Mouse (Mus musculus): ENCODE results near the gene Nhp2. TPM values are rescaled to one million over a fixed set of nuclear protein-coding genes. Genes with fewer than 3 reads are reported as not detected.
A peak's percentile ranks its signal among the peaks of the same experiment; 100 is the strongest.
"Not testable (repeated sequence)": the region's sequence is repeated elsewhere in the genome, so short reads cannot be mapped to it uniquely, and the experiment has no call there.

Nhp2 gene
- polyA plus RNA-seq, 1 experiment: 34.3 TPM

DNA sequence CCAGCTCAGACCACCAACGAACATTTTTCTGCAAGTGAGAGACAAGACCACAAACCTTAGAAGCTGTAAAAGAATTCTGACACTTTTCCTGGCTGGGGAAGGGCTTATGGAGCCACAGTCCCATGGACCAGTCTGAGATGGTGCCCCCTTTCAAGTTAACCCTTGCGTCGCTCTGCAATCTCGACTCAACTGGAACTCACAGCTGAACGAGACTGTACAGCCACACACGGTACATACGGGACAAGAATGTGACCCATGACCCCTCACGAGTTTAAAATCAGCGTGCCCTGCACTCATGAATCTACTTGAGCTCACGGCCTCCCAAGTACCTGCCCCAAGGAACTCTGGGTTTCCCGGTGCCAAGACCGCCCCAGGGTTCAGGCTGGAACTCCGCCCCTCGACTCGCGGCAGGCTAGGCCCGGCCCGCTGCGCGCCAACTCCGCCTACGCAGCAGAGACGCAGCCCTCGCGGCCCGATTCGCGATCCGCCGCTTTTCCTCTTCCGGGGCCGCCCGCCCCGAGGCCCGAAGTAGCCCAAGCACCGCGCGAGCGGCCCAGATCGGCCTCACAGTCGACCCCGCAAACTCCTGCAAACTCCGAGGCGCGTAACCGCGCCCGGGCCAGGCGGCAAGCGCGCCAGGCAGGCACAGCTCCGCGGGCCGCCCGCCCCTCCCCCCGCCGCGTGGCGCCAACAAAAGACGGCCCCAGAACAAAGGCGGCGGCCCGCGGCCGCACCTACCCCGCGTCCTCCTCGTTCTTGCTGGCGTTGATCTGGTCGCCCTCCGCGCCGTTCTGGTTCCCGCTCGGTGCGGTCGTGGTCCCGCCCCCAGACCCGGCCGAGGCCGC, 13.7 kb upstream of the Nhp2 start:
- WGBS: 1% methylated on average over 81 of the region's 81 CpGs
- peaks cover 3% of the 10 kb centered on the region; the same call in 1 of the 2 replicates for H3K4me1 ChIP-seq (ENCODE audit: control insufficient read depth, insufficient read depth, insufficient read length)

GRCm38 (mm10) chr11:51606447-51607095, 13.0 kb upstream of the Nhp2 start, which contains the start of gene Hnrnpab:
Gene Hnrnpab, minus strand, starts transcription at chr11:51606847.
- Histone ChIP-seq H3K36me3 (ENCODE audit: control insufficient read depth, insufficient read depth, low read length) (peaks cover 28% of the 10 kb centered on the region), H3K4me1 (ENCODE audit: control insufficient read depth, insufficient read depth, insufficient read length) (peaks cover 3% of the 10 kb centered on the region; the same call in 1 of the 2 replicates), H3K27ac (ENCODE audit: insufficient read depth, low read length) (peak within 1 kb of the TSS; percentile 96), H3K4me3 (ENCODE audit: extremely low read depth, insufficient read depth, insufficient read length) (peak within 1 kb of the TSS; percentile 100), H3K27me3 (ENCODE audit: control insufficient read depth, insufficient read depth, low read length) (no peaks in the 10 kb centered on the region)
- TF ChIP-seq CTCF (IDR thresholded peaks at IDR 0.05; ENCODE audit: extremely low read depth, insufficient read depth, insufficient read length, insufficient replicate concordance) (no peak), POLR2A (IDR thresholded peaks at IDR 0.05; ENCODE audit: low read depth, low read length) (peak; percentile 99)
- under 1% methylated on average over 91 of the region's 91 CpGs for WGBS
- DNase-seq (ENCODE audit: low read depth in 1 of 2, low spot score in 2 of 2): peak; percentile 94 to 95

More for the DNA sequence above, 13.7 kb upstream of the Nhp2 start:
- TF ChIP-seq CTCF (IDR thresholded peaks at IDR 0.05; ENCODE audit: extremely low read depth, insufficient read depth, insufficient read length, insufficient replicate concordance): no peak
- peak; percentile 48 for TF ChIP-seq POLR2A (IDR thresholded peaks at IDR 0.05; ENCODE audit: low read depth, low read length)
- Histone ChIP-seq H3K27ac (ENCODE audit: insufficient read depth, low read length) (peak overlapping the region; percentile 96), H3K36me3 (ENCODE audit: control insufficient read depth, insufficient read depth, low read length) (peaks cover 35% of the 10 kb centered on the region), H3K27me3 (ENCODE audit: control insufficient read depth, insufficient read depth, low read length) (no peaks in the 10 kb centered on the region), H3K4me3 (ENCODE audit: extremely low read depth, insufficient read depth, insufficient read length) (peak overlapping the region; percentile 100)
- DNase-seq (ENCODE audit: low read depth in 1 of 2, low spot score in 2 of 2): peak; percentile 62 to 86

DNA sequence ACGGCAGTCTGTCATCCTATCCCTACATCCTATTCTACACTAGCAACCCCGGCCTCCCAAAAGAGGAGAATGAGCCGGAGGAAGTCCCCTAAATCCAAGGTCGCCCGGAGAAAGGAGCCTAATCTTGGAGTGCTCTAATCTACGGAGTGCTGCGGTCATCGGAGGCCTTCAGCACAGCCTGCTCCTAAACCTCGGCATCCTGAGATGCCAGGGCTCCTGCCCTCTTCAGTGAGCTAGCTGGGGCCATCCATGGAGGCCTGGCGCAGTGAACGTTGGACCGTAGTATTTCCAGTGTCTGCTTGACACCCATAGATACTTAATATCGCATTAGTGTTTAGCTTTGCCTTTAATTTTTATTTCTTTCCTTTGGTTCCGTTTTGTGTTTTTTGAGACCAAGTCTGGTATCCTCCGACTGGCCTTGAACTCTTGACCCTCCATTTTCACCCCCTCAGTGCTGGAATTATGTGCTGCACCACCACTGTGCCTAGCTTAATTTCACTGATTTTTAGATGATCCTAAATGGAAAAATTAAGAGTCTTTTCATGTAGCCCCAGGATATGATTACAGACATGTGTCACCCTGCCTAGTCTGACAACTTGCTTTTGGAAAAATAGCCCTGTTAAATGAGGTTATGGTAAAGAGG, 12.3 kb upstream of the Nhp2 start:
- WGBS: 6% methylated on average over 15 of the region's 15 CpGs
- TF ChIP-seq CTCF (IDR thresholded peaks at IDR 0.05; ENCODE audit: extremely low read depth, insufficient read depth, insufficient read length, insufficient replicate concordance): no peak
- no peak for TF ChIP-seq POLR2A (IDR thresholded peaks at IDR 0.05; ENCODE audit: low read depth, low read length)
- Histone ChIP-seq H3K4me3 (ENCODE audit: extremely low read depth, insufficient read depth, insufficient read length) (peak overlapping the region; percentile 85), H3K36me3 (ENCODE audit: control insufficient read depth, insufficient read depth, low read length) (peaks cover 21% of the 10 kb centered on the region), H3K4me1 (ENCODE audit: control insufficient read depth, insufficient read depth, insufficient read length) (peaks cover 3% of the 10 kb centered on the region; the same call in 1 of the 2 replicates), H3K27ac (ENCODE audit: insufficient read depth, low read length) (peak overlapping the region; percentile 82), H3K27me3 (ENCODE audit: control insufficient read depth, insufficient read depth, low read length) (no peaks in the 10 kb centered on the region)
- DNase-seq (ENCODE audit: low read depth in 1 of 2, low spot score in 2 of 2): no peak

DNA sequence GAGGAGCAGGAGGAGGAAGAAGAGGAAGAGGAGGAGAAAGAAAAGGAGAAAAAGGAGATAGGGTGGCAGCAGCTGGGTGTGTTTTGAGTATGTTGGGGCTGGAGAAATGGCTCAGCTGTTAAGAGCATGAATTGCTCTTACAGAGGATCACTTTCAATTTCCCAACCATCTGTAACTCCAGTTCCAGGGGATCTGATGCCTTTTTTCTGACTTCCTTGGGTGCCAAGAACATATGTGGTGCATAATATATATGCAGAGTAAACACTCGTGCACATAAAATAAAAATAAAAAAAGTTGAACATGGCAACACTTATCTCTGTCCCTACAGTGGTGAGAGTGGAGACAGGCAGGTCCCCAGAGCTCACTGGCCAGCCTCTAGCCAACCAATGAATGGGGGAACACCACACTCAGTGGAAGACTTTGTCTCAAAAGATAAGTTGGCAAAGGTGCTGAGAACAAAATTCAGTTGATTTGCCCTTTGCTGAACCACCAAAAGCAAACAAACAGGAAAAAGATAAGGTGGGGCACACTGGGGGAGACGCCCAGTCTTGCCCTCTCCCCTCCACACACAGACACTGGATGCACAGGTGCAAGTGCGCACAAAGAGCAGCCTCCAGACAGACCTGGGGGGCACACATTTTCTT, 10.1 kb upstream of the Nhp2 start:
- Histone ChIP-seq H3K4me3 (ENCODE audit: extremely low read depth, insufficient read depth, insufficient read length) (no peak overlapping the region), H3K4me1 (ENCODE audit: control insufficient read depth, insufficient read depth, insufficient read length) (peaks cover 3% of the 10 kb centered on the region; the same call in 1 of the 2 replicates), H3K36me3 (ENCODE audit: control insufficient read depth, insufficient read depth, low read length) (peaks cover 5% of the 10 kb centered on the region), H3K27me3 (ENCODE audit: control insufficient read depth, insufficient read depth, low read length) (no peaks in the 10 kb centered on the region), H3K27ac (ENCODE audit: insufficient read depth, low read length) (no peak overlapping the region)
- 68% methylated on average over 3 of the region's 3 CpGs for WGBS
- TF ChIP-seq CTCF (IDR thresholded peaks at IDR 0.05; ENCODE audit: extremely low read depth, insufficient read depth, insufficient read length, insufficient replicate concordance): no peak
- no peak for TF ChIP-seq POLR2A (IDR thresholded peaks at IDR 0.05; ENCODE audit: low read depth, low read length)
- no peak for DNase-seq (ENCODE audit: low read depth in 1 of 2, low spot score in 2 of 2)

- not testable (repeated sequence) for H3K27me3 ChIP-seq (ENCODE audit: control insufficient read depth, insufficient read depth, low read length); H3K4me1 ChIP-seq (ENCODE audit: control insufficient read depth, insufficient read depth, insufficient read length); H3K27ac ChIP-seq (ENCODE audit: insufficient read depth, low read length); H3K4me3 ChIP-seq (ENCODE audit: extremely low read depth, insufficient read depth, insufficient read length); DNase-seq (ENCODE audit: low read depth in 1 of 2, low spot score in 2 of 2); H3K36me3 ChIP-seq (ENCODE audit: control insufficient read depth, insufficient read depth, low read length)
- WGBS: 70% methylated on average over 5 of the region's 5 CpGs
These were observed 9.6 kb upstream of the Nhp2 start for GRCm38 (mm10) chr11:51609940-51610339.

- H3K4me1 ChIP-seq (ENCODE audit: control insufficient read depth, insufficient read depth, insufficient read length): peaks cover 2% of the 10 kb centered on the region; the same call in 1 of the 2 replicates
- H3K36me3 ChIP-seq (ENCODE audit: control insufficient read depth, insufficient read depth, low read length): no peaks in the 10 kb centered on the region
- no peak for DNase-seq (ENCODE audit: low read depth in 1 of 2, low spot score in 2 of 2)
- WGBS: 93% methylated on average over 8 of the region's 8 CpGs
- H3K27ac ChIP-seq (ENCODE audit: insufficient read depth, low read length): no peak overlapping the region
- H3K27me3 ChIP-seq (ENCODE audit: control insufficient read depth, insufficient read depth, low read length): no peaks in the 10 kb centered on the region
- H3K4me3 ChIP-seq (ENCODE audit: extremely low read depth, insufficient read depth, insufficient read length): no peak overlapping the region
- TF ChIP-seq CTCF (IDR thresholded peaks at IDR 0.05; ENCODE audit: extremely low read depth, insufficient read depth, insufficient read length, insufficient replicate concordance) (no peak), POLR2A (IDR thresholded peaks at IDR 0.05; ENCODE audit: low read depth, low read length) (no peak)
These were observed 5.3 kb upstream of the Nhp2 start for GRCm38 (mm10) chr11:51614256-51614655.

All from spleen, adult 2 months (tissue).